ENCODE assay signal across 22 mouse cellular contexts in genomic region chr4:105230127-105230526, GRCm38 (mm10).
DNase-seq lines count a peak whose midpoint lies in the region; ATAC-seq and TF ChIP-seq lines count a peak whose summit lies in the region.
"Had no signal": no experiment of that assay in that cellular context is flagged by ENCODE, and none has a peak within 500 bp of the region (broad histone marks: within the 10 kb centered on the region; RNA-seq: fewer than 3 reads in every experiment).

No protein-coding gene starts in this region.

- no peak overlapping the region for H3K27ac ChIP-seq in lung, embryonic 16.5 days (ENCODE audit: low read length)
- H3K27ac ChIP-seq in brown adipose tissue, adult 24 weeks (replicated peaks; ENCODE audit: low read depth, low read length) = peak overlapping the region; percentile 40
- no peak overlapping the region for H3K27ac ChIP-seq in midbrain, embryonic 11.5 days (ENCODE audit: low read depth, low read length)
- H3K27ac ChIP-seq: embryonic facial prominence, embryonic 12.5 days; forebrain, embryonic 15.5 days; layer of hippocampus, adult 2 months; left cerebral cortex, adult 2 months; limb, embryonic 12.5 days; liver, embryonic 12.5 days; macrophage had no signal

- H3K9ac ChIP-seq in lung, embryonic 16.5 days (ENCODE audit: low read length) = no peak overlapping the region
- H3K9ac ChIP-seq in midbrain, embryonic 11.5 days (ENCODE audit: low read length) = no peak overlapping the region
- H3K9ac ChIP-seq: embryonic facial prominence, embryonic 12.5 days; forebrain, embryonic 15.5 days; limb, embryonic 12.5 days; liver, embryonic 12.5 days; liver, postnatal 0 days had no signal

- no peak overlapping the region for H3K4me2 ChIP-seq in lung, embryonic 16.5 days (ENCODE audit: low read depth, low read length)
- no peak overlapping the region for H3K4me2 ChIP-seq in midbrain, embryonic 11.5 days
- H3K4me2 ChIP-seq: embryonic facial prominence, embryonic 12.5 days; forebrain, embryonic 15.5 days; limb, embryonic 12.5 days; liver, embryonic 12.5 days had no signal

- H3K36me3 ChIP-seq in lung, embryonic 16.5 days (ENCODE audit: control insufficient read depth, insufficient read depth, low read length) = peaks cover 31% of the 10 kb centered on the region
- H3K36me3 ChIP-seq in midbrain, embryonic 11.5 days (ENCODE audit: control insufficient read depth, insufficient read depth, low read length) = peaks cover 14% of the 10 kb centered on the region

- peak; percentile 32 for ATAC-seq in lung, embryonic 16.5 days (ENCODE audit: low read depth)
- no peak for ATAC-seq in midbrain, embryonic 11.5 days (ENCODE audit: low FRiP score)
- ATAC-seq: forebrain, embryonic 15.5 days; hindbrain, embryonic 16.5 days; liver, embryonic 12.5 days; liver, postnatal 0 days had no signal

- H3K4me1 ChIP-seq in lung, embryonic 16.5 days (replicated peaks; ENCODE audit: control insufficient read depth, insufficient read depth, low read length) = peaks cover 12% of the 10 kb centered on the region
- peaks cover 3% of the 10 kb centered on the region for H3K4me1 ChIP-seq in lung, adult 2 months (ENCODE audit: control insufficient read depth, insufficient read depth, low read length)
- peaks cover 26% of the 10 kb centered on the region for H3K4me1 ChIP-seq in brown adipose tissue, adult 24 weeks (ENCODE audit: control insufficient read depth, insufficient read depth, insufficient read length, low read length)
- H3K4me1 ChIP-seq in midbrain, embryonic 11.5 days (ENCODE audit: control insufficient read depth, insufficient read depth, low read length) = no peaks in the 10 kb centered on the region
- H3K4me1 ChIP-seq: embryonic facial prominence, embryonic 12.5 days; forebrain, embryonic 15.5 days; limb, embryonic 12.5 days had no signal

- intact Hi-C loops in heart, postnatal 14 days (cut with DNase I) = no loop called here

- WGBS in lung, embryonic 16.5 days = 71% methylated on average over 8 of the region's 8 CpGs
- WGBS in lung, adult 2 months = 73% methylated on average over 8 of the region's 8 CpGs
- WGBS in midbrain, embryonic 11.5 days = 87% methylated on average over 8 of the region's 8 CpGs

- no peaks in the 10 kb centered on the region for H3K27me3 ChIP-seq in lung, embryonic 16.5 days (ENCODE audit: control insufficient read depth, insufficient read depth, low read depth, low read length)
- H3K27me3 ChIP-seq in midbrain, embryonic 11.5 days (ENCODE audit: control insufficient read depth, insufficient read depth, low read length) = no peaks in the 10 kb centered on the region
- H3K27me3 ChIP-seq: embryonic facial prominence, embryonic 12.5 days; forebrain, embryonic 15.5 days; limb, embryonic 12.5 days; liver, embryonic 12.5 days had no signal

- peak; percentile 85 for DNase-seq in heart, adult 11 months
- DNase-seq in heart, postnatal 14 days = no peak
- no peak for DNase-seq in lung, adult 2 months
- DNase-seq in midbrain, embryonic 11.5 days (ENCODE audit: low spot score, missing footprints) = no peak
- DNase-seq: B cell, adult 2 months; cerebellum, adult 11 months; cerebellum, adult 9-10 months; embryo, embryonic 11 days; kidney, adult 8-10 months; liver, postnatal 0 days; midbrain, embryonic 14.5 days; thymus, postnatal 4 days had no signal

- H3K9me3 ChIP-seq in lung, embryonic 16.5 days (ENCODE audit: control insufficient read depth, low read length) = no peaks in the 10 kb centered on the region
- no peaks in the 10 kb centered on the region; the same call in 1 of the 2 replicates for H3K9me3 ChIP-seq in midbrain, embryonic 11.5 days (ENCODE audit: control insufficient read depth, low read length)
- H3K9me3 ChIP-seq: embryonic facial prominence, embryonic 12.5 days; forebrain, embryonic 15.5 days; limb, embryonic 12.5 days; liver, embryonic 12.5 days had no signal

- H3K4me3 ChIP-seq in lung, embryonic 16.5 days (ENCODE audit: low read length) = no peak overlapping the region
- no peak overlapping the region for H3K4me3 ChIP-seq in lung, adult 2 months (replicated peaks; ENCODE audit: extremely low read depth, low read depth, low read length)
- H3K4me3 ChIP-seq in brown adipose tissue, adult 24 weeks (ENCODE audit: insufficient read depth, low read depth, low read length) = no peak overlapping the region
- H3K4me3 ChIP-seq in midbrain, embryonic 11.5 days (ENCODE audit: low read depth, low read length) = no peak overlapping the region
- H3K4me3 ChIP-seq: embryonic facial prominence, embryonic 12.5 days; forebrain, embryonic 15.5 days; layer of hippocampus, adult 2 months; left cerebral cortex, adult 2 months; limb, embryonic 12.5 days; liver, embryonic 12.5 days had no signal

- TF ChIP-seq POLR2A in lung, adult 2 months (IDR thresholded peaks at IDR 0.05; ENCODE audit: borderline replicate concordance, extremely low read depth, low read depth, low read length) = no peak

- no peak for TF ChIP-seq CTCF in lung, adult 2 months (IDR thresholded peaks at IDR 0.05; ENCODE audit: insufficient read depth, low read length)
